Mouse (Mus musculus) myocyte (in vitro differentiated cells): ENCODE measurements at regions not wholly inside any gene's neighbourhood (a gene's known extent, or its start where the extent isn't known, plus 50 kb on each side); places are given as distances from the start of the nearest gene placed in this dataset.

ENCODE experiments used
- E2F4 ChIP-seq: IDR thresholded peaks from one replicate; pipeline ENCODE4 v1.6.1; 2011; ENCODE audit warnings: mild to moderate bottlenecking, control low read depth, moderate library complexity; ENCODE audit not compliant: insufficient read depth
- MYOG ChIP-seq, 3 experiments: IDR thresholded peaks; one replicate each; pipeline ENCODE4 v1.6.1; 2011; ENCODE audit warnings: control low read depth in 2 of 3, low read depth in 2 of 3, mild to moderate bottlenecking in 2 of 3; ENCODE audit not compliant: insufficient read length in 2 of 3, control insufficient read depth in 1 of 3, insufficient read depth in 1 of 3
- POLR2A ChIP-seq: IDR thresholded peaks from one replicate; pipeline ENCODE4 v1.6.1; 2011; ENCODE audit warnings: low read depth, mild to moderate bottlenecking, control low read depth, moderate library complexity; ENCODE audit not compliant: insufficient read length
- USF1 ChIP-seq: IDR thresholded peaks from one replicate; pipeline ENCODE4 v1.6.1; 2011; ENCODE audit warnings: low read depth, mild to moderate bottlenecking, control low read depth, moderate library complexity

- TF ChIP-seq MYOG (IDR thresholded peaks at IDR 0.05; ENCODE audit: control insufficient read depth in 1 of 3, insufficient read depth in 1 of 3, insufficient read length in 2 of 3, low read depth in 2 of 3) (peak in 2 of 3 experiments; percentile 65 to 74), POLR2A (no peak), USF1 (no peak), E2F4 (no peak)
Measured at GRCm38 (mm10) chr13:99079331-99079761, 95.0 kb upstream of the 1700024P04Rik start.
